Mouse (Mus musculus) cerebellum, adult 2 months (tissue): ENCODE results near the gene Gm20604.
A peak's percentile ranks its signal among the peaks of the same experiment; 100 is the strongest.

Source experiments
- CTCF ChIP-seq: fragments of 200-500 bp; IDR thresholded peaks from 2 replicates; pipeline ENCODE4 v1.5.1; 2011; ENCODE audit warnings: low read depth, mild to moderate bottlenecking, control low read depth, low read length, moderate library complexity, borderline replicate concordance; ENCODE audit not compliant: insufficient read depth
- POLR2A ChIP-seq: fragments of 200-500 bp; IDR thresholded peaks from 2 replicates; pipeline ENCODE4 v1.6.1; 2011; ENCODE audit warnings: low read length, control low read depth, borderline replicate concordance; ENCODE audit not compliant: insufficient read depth

- TF ChIP-seq POLR2A (peak; percentile 67), CTCF (no peak)
These were observed 626 bp downstream of the Gm20604 start, which contains the start of the genes Gm28051, Gon7 and Ubr7 for GRCm38 (mm10) chr12:102757689-102758402.
